Mouse (Mus musculus): ENCODE results near the gene Fggy. TPM values are rescaled to one million over a fixed set of nuclear protein-coding genes. Genes with fewer than 3 reads are reported as not detected.

Fggy gene
- total and polyA plus RNA-seq, 2 experiments from 2014 or later, result 2.7 to 3.9 TPM

DNA sequence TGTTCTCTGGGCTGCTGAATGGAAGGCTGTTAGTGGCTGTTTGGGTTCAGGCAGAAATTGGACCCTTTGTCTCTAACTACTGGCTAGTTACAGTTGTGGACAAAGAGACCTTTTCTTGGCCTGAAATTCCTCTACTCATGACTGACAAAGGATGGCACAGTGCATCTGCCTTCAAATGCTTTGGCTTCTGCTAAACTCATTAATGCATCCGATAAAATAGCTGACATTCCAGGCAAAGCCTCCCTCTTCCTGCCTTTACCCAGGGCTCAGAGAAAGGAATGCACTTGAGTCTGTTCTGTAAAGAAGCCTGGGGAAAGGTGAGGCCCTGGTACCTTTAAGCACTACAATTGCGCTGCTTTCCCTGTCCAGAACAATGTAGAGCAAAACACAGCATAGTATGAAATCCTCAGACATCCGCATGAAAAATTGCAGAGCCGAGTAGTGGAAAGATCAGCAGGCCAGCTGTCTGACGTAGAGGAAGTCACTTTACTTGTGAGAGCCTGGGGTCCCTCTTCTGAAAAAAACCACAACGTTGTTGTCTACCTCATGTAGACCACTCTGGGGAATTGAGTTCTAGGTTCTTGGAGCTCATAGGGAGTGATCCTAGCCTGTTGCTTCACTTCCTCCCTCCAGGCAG is 288.8 kb downstream of the Fggy start:
- DNase-seq (ENCODE audit: low spot score), result peak; percentile 18
- 29% methylated on average over 6 of the region's 6 CpGs for WGBS
- ATAC-seq (ENCODE audit: insufficient read depth, low read depth), result peak; percentile 39

DNA sequence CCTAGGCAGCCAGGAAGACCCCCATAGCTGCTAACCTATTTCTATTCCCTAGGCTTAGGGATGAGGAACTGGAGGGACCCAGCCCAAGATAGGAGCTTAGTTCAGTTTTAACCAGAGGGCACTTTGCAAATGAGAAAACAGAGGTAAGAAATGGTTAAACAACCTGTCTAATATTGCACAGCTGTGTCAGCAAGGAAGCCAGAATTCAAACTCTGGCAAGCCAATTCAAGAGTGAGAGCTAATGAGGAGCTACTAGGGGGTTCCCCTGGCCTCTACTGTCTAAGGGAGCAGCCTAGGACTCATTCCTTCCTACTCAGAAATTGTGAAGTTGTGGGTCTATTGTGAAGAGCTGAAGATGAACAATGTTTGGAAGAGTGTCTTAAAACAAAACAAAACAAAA is 289.9 kb downstream of the Fggy start:
- ATAC-seq (ENCODE audit: insufficient read depth, low read depth), result no peak
- H3K36me3 ChIP-seq (replicated peaks; ENCODE audit: control insufficient read depth, insufficient read depth, low read length), result no peaks in the 10 kb centered on the region
- no peaks in the 10 kb centered on the region for H3K9me3 ChIP-seq (replicated peaks; ENCODE audit: control insufficient read depth, low read length)
- H3K27me3 ChIP-seq (ENCODE audit: control insufficient read depth, insufficient read depth, low read length), result no peaks in the 10 kb centered on the region
- no peak overlapping the region for H3K4me2 ChIP-seq (ENCODE audit: low read depth, low read length)
- H3K9ac ChIP-seq (replicated peaks; ENCODE audit: low read depth, low read length), result no peak overlapping the region
- DNase-seq (ENCODE audit: low spot score), result no peak
- H3K4me1 ChIP-seq (ENCODE audit: control insufficient read depth, insufficient read depth), result peaks cover 20% of the 10 kb centered on the region; the same call in 1 of the 2 replicates
- H3K4me3 ChIP-seq (ENCODE audit: low read depth, low read length), result no peak overlapping the region
- TF ChIP-seq EP300 (IDR thresholded peaks at IDR 0.05; ENCODE audit: low read depth) (no peak), CTCF (IDR thresholded peaks at IDR 0.05; ENCODE audit: low read depth) (no peak)
- H3K27ac ChIP-seq (ENCODE audit: low read depth), result no peak overlapping the region

More for the DNA sequence above, 288.8 kb downstream of the Fggy start:
- no peak for TF ChIP-seq CTCF (IDR thresholded peaks at IDR 0.05; ENCODE audit: low read depth)
- TF ChIP-seq EP300 (IDR thresholded peaks at IDR 0.05; ENCODE audit: low read depth), result 0 out of 2 replicates have a peak, but pooled peaks have one; percentile 47
- H3K27me3 ChIP-seq (ENCODE audit: control insufficient read depth, insufficient read depth, low read length), result no peaks in the 10 kb centered on the region
- H3K27ac ChIP-seq (ENCODE audit: low read depth), result peak overlapping the region; percentile 59
- peaks cover 20% of the 10 kb centered on the region; the same call in 1 of the 2 replicates for H3K4me1 ChIP-seq (ENCODE audit: control insufficient read depth, insufficient read depth)
- no peaks in the 10 kb centered on the region for H3K36me3 ChIP-seq (replicated peaks; ENCODE audit: control insufficient read depth, insufficient read depth, low read length)
- H3K4me3 ChIP-seq (ENCODE audit: low read depth, low read length), result no peak overlapping the region
- no peak overlapping the region for H3K9ac ChIP-seq (replicated peaks; ENCODE audit: low read depth, low read length)
- no peak overlapping the region for H3K4me2 ChIP-seq (ENCODE audit: low read depth, low read length)
- no peaks in the 10 kb centered on the region for H3K9me3 ChIP-seq (replicated peaks; ENCODE audit: control insufficient read depth, low read length)

DNA sequence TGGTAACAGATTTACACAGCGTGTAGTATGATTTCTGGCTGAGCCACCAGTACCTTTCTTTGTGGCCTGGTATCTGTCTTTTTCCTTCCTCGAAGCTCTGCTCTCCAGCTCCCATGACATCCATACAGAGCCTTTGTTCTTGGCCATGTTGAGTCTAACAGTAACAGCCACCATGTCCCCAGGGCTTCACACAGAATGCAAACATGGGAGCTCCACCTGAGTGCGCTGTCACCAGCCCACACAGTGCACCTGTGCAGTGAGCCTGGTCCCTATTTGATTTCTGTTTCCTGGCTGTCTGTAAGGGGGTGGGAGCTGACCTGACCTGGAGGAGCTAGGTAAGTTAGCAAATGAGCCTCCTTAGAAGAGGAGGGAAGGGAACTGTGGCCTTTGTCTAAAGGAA is 290.4 kb downstream of the Fggy start:
- Histone ChIP-seq H3K27me3 (ENCODE audit: control insufficient read depth, insufficient read depth, low read length) (no peaks in the 10 kb centered on the region), H3K4me3 (ENCODE audit: low read depth, low read length) (no peak overlapping the region), H3K9me3 (replicated peaks; ENCODE audit: control insufficient read depth, low read length) (no peaks in the 10 kb centered on the region), H3K4me2 (ENCODE audit: low read depth, low read length) (no peak overlapping the region), H3K27ac (ENCODE audit: low read depth) (no peak overlapping the region), H3K9ac (replicated peaks; ENCODE audit: low read depth, low read length) (no peak overlapping the region), H3K4me1 (ENCODE audit: control insufficient read depth, insufficient read depth) (peaks cover 20% of the 10 kb centered on the region; the same call in 1 of the 2 replicates), H3K36me3 (replicated peaks; ENCODE audit: control insufficient read depth, insufficient read depth, low read length) (no peaks in the 10 kb centered on the region)
- no peak for TF ChIP-seq CTCF (IDR thresholded peaks at IDR 0.05; ENCODE audit: low read depth)
- TF ChIP-seq EP300 (IDR thresholded peaks at IDR 0.05; ENCODE audit: low read depth), result no peak
- 81% methylated on average over 3 of the region's 3 CpGs for WGBS
- no peak for DNase-seq (ENCODE audit: low spot score)
- no peak for ATAC-seq (ENCODE audit: insufficient read depth, low read depth)

DNA sequence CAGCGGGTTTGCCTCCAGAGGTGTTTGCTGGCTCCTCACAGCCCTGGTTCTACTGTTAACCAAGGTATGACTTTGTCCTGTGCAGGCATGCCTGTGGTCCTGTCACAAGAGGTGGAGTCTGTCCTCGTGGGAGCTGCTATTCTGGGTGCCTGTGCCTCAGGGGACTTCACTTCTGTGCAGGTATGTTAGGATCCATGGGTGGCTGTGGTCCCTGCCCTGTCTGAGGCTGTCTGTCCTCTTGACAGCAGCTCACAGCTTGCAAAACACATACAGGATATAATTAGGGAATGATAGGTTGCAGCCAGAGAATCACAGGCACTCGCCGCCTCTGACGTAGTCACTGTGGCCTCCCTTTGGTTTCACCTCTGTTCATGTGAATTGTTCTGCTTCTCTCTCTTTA is 292.2 kb downstream of the Fggy start:
- no peaks in the 10 kb centered on the region for H3K9me3 ChIP-seq (replicated peaks; ENCODE audit: control insufficient read depth, low read length)
- no peak overlapping the region for H3K4me3 ChIP-seq (ENCODE audit: low read depth, low read length)
- no peak for ATAC-seq (ENCODE audit: insufficient read depth, low read depth)
- TF ChIP-seq EP300 (IDR thresholded peaks at IDR 0.05; ENCODE audit: low read depth) (no peak), CTCF (IDR thresholded peaks at IDR 0.05; ENCODE audit: low read depth) (no peak)
- no peak overlapping the region for H3K27ac ChIP-seq (ENCODE audit: low read depth)
- no peak overlapping the region for H3K4me2 ChIP-seq (ENCODE audit: low read depth, low read length)
- H3K9ac ChIP-seq (replicated peaks; ENCODE audit: low read depth, low read length), result no peak overlapping the region
- WGBS, result 38% methylated on average over 5 of the region's 5 CpGs
- H3K4me1 ChIP-seq (ENCODE audit: control insufficient read depth, insufficient read depth), result peaks cover 20% of the 10 kb centered on the region; the same call in 1 of the 2 replicates
- DNase-seq (ENCODE audit: low spot score), result no peak
- H3K36me3 ChIP-seq (replicated peaks; ENCODE audit: control insufficient read depth, insufficient read depth, low read length), result no peaks in the 10 kb centered on the region
- H3K27me3 ChIP-seq (ENCODE audit: control insufficient read depth, insufficient read depth, low read length), result no peaks in the 10 kb centered on the region

DNA sequence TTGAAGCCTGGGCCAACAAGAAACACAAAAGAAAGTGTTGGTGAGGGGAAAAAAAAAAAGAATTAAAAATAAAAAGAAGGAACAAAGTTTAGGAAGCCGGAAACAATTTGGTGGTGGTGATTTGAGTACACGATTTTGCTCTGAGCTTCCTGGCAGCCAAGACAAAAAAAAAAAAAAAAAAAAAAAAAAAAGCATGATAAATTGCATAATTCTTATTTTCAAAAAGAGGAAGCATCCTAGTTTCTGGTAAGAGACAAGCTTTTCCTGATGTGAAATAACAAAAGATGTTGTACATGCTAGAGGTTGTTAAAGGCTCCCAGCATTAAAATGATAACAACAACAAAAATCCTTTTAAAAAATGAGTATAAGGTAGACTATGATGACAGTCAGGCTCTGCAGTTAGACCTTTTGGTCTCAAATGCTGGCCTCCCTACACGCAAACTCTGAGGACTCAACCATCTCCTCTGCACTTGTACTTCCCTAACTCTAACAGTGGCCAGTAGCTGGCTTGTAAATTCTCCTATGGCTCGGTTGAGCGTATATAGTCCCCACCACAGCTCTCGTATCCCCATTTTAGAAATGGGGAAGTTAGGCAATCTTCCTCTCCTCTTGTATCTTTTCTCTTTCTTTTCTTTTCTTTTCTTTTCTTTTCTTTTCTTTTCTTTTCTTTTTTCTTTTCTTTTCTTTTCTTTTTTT is 292.9 kb downstream of the Fggy start:
- TF ChIP-seq EP300 (IDR thresholded peaks at IDR 0.05; ENCODE audit: low read depth) (no peak), CTCF (IDR thresholded peaks at IDR 0.05; ENCODE audit: low read depth) (no peak)
- H3K4me3 ChIP-seq (ENCODE audit: low read depth, low read length), result no peak overlapping the region
- ATAC-seq (ENCODE audit: insufficient read depth, low read depth) (no peak), DNase-seq (ENCODE audit: low spot score) (no peak)
- peaks cover 20% of the 10 kb centered on the region; the same call in 1 of the 2 replicates for H3K4me1 ChIP-seq (ENCODE audit: control insufficient read depth, insufficient read depth)
- H3K36me3 ChIP-seq (replicated peaks; ENCODE audit: control insufficient read depth, insufficient read depth, low read length), result no peaks in the 10 kb centered on the region
- no peak overlapping the region for H3K27ac ChIP-seq (ENCODE audit: low read depth)
- H3K27me3 ChIP-seq (ENCODE audit: control insufficient read depth, insufficient read depth, low read length), result no peaks in the 10 kb centered on the region
- 83% methylated on average over 6 of the region's 6 CpGs for WGBS
- no peak overlapping the region for H3K4me2 ChIP-seq (ENCODE audit: low read depth, low read length)
- no peak overlapping the region for H3K9ac ChIP-seq (replicated peaks; ENCODE audit: low read depth, low read length)
- H3K9me3 ChIP-seq (replicated peaks; ENCODE audit: control insufficient read depth, low read length), result no peaks in the 10 kb centered on the region
